Mouse (Mus musculus) heart, adult 11 months (tissue): Measurements from ENCODE around the gene Zfp524.

Experiments used
- DNase-seq: peaks from one replicate; pipeline ENCODE4 v3.0.0; 2022

Gene Zfp524

GRCm38 (mm10) chr7:5016057-5016456 lies 1.8 kb downstream of the Zfp524 start:
- DNase-seq, result no peak

- peak; percentile 85 for DNase-seq
These were observed 2.7 kb downstream of the Zfp524 start for GRCm38 (mm10) chr7:5016920-5017319.

GRCm38 (mm10) chr7:5017352-5017751 lies 3.1 kb downstream of the Zfp524 start:
- peak; percentile 92 for DNase-seq

- peak; percentile 90 for DNase-seq
These were observed 3.7 kb downstream of the Zfp524 start for GRCm38 (mm10) chr7:5017931-5018330.

GRCm38 (mm10) chr7:5019576-5019975 lies 5.4 kb downstream of the Zfp524 start:
- peak; percentile 90 for DNase-seq

- DNase-seq, result peak; percentile 100
These were observed 5.9 kb downstream of the Zfp524 start, which contains the start of the genes Zfp865 and Ccdc106 for GRCm38 (mm10) chr7:5020000-5020681. Gene Zfp865, plus strand, starts transcription at chr7:5020376. Gene Ccdc106, plus strand, starts transcription at chr7:5020553.

- DNase-seq, result no peak
These were observed 6.5 kb downstream of the Zfp524 start for GRCm38 (mm10) chr7:5020685-5021084.

GRCm38 (mm10) chr7:5021197-5021596 lies 7.0 kb downstream of the Zfp524 start:
- peak; percentile 87 for DNase-seq

- DNase-seq, result peak; percentile 91
These were observed 15.3 kb downstream of the Zfp524 start for GRCm38 (mm10) chr7:5029543-5029942.

GRCm38 (mm10) chr7:5029946-5030345 lies 15.7 kb downstream of the Zfp524 start:
- no peak for DNase-seq

GRCm38 (mm10) chr7:5030554-5031275 lies 16.5 kb downstream of the Zfp524 start:
- peak; percentile 89 for DNase-seq

- no peak for DNase-seq
These were observed 17.3 kb downstream of the Zfp524 start for GRCm38 (mm10) chr7:5031496-5031895.

GRCm38 (mm10) chr7:5033818-5034217 lies 19.6 kb downstream of the Zfp524 start, which contains the start of gene 4632433K11Rik:
Gene 4632433K11Rik, plus strand, starts transcription at chr7:5034118.
- DNase-seq, result no peak

GRCm38 (mm10) chr7:5035628-5036027 lies 21.4 kb downstream of the Zfp524 start:
- DNase-seq, result peak; percentile 92

- peak; percentile 93 for DNase-seq
These were observed 21.9 kb downstream of the Zfp524 start for GRCm38 (mm10) chr7:5036136-5036535.

GRCm38 (mm10) chr7:5037026-5037425 lies 22.8 kb downstream of the Zfp524 start:
- DNase-seq, result peak; percentile 87

GRCm38 (mm10) chr7:5037467-5037866 lies 23.3 kb downstream of the Zfp524 start:
- DNase-seq, result peak; percentile 87

GRCm38 (mm10) chr7:5038109-5038732 lies 24.0 kb downstream of the Zfp524 start, which contains the start of gene Zfp784:
Gene Zfp784, minus strand, starts transcription at chr7:5038446.
- peak; percentile 100 for DNase-seq

GRCm38 (mm10) chr7:5038940-5039339 lies 24.7 kb downstream of the Zfp524 start:
- DNase-seq, result no peak

- no peak for DNase-seq
These were observed 30.8 kb downstream of the Zfp524 start for GRCm38 (mm10) chr7:5044981-5045380.

GRCm38 (mm10) chr7:5046112-5046511 lies 31.9 kb downstream of the Zfp524 start:
- no peak for DNase-seq

- no peak for DNase-seq
These were observed 33.1 kb downstream of the Zfp524 start for GRCm38 (mm10) chr7:5047313-5047712.
